ENCODE assay signal across 20 mouse cellular contexts in the genomic region with DNA sequence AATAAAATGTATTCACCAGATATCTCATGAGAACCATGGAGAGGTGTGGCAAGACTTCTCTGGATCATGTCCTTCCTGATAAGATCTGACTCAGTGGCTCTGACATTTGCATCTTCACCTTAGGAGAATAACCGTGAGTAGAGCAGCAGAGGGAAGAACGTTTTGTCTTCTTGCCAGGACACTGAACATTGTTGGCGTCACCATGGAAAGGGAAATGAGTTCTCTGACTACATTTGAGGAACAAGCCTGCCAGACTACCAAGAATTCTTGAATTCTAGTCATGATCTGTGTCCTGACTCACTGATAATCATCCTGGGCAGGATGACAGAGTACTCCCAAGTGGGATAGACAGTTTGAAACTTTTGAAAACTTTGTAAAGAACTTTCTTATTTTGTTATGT. TPM values are rescaled to one million over a fixed set of nuclear protein-coding genes. Genes with fewer than 3 reads are reported as not detected.
DNase-seq lines count a peak whose midpoint lies in the region; ATAC-seq and TF ChIP-seq lines count a peak whose summit lies in the region.
"Had no signal": no experiment of that assay in that cellular context is flagged by ENCODE, and none has a peak within 500 bp of the region (broad histone marks: within the 10 kb centered on the region; RNA-seq: fewer than 3 reads in every experiment).

No protein-coding gene starts in this region.

- H3K4me3 ChIP-seq in heart, embryonic 12.5 days = no peak overlapping the region
- H3K4me3 ChIP-seq in lung, postnatal 0 days (ENCODE audit: low read depth, low read length) = no peak overlapping the region
- H3K4me3 ChIP-seq: embryonic facial prominence, embryonic 13.5 days; midbrain, embryonic 15.5 days; myocyte had no signal

- no peaks in the 10 kb centered on the region for H3K4me1 ChIP-seq in heart, embryonic 12.5 days (replicated peaks)
- H3K4me1 ChIP-seq in lung, postnatal 0 days (ENCODE audit: insufficient read depth, low read depth, low read length) = no peaks in the 10 kb centered on the region
- H3K4me1 ChIP-seq: midbrain, embryonic 15.5 days had no signal

- DNase-seq in heart, adult 11 months = peak; percentile 89
- DNase-seq in lung, postnatal 0 days (ENCODE audit: low spot score) = peak; percentile 19
- DNase-seq in lung, adult 18-20 months = no peak
- peak; percentile 36 for DNase-seq in skeletal muscle tissue, adult 2 months (ENCODE audit: low read depth, low spot score)
- DNase-seq in cerebellum, adult 18-20 months = no peak
- DNase-seq: adrenal gland, adult 8-10 months; cerebellum, postnatal 10 days; gastrocnemius, postnatal 14 days; kidney, adult 11 months; lung, embryonic 14.5 days; spleen, adult 18-20 months; thymus, postnatal 36 days had no signal

- H3K27ac ChIP-seq in heart, embryonic 12.5 days (ENCODE audit: poor library complexity, severe bottlenecking) = no peak overlapping the region
- H3K27ac ChIP-seq in lung, postnatal 0 days (ENCODE audit: low read length) = no peak overlapping the region
- H3K27ac ChIP-seq: embryonic facial prominence, embryonic 13.5 days; kidney, postnatal 0 days; midbrain, embryonic 15.5 days had no signal

- no peaks in the 10 kb centered on the region for H3K9me3 ChIP-seq in heart, embryonic 12.5 days (replicated peaks)
- H3K9me3 ChIP-seq in lung, postnatal 0 days (ENCODE audit: low read length) = no peaks in the 10 kb centered on the region
- H3K9me3 ChIP-seq: embryonic facial prominence, embryonic 13.5 days; midbrain, embryonic 15.5 days had no signal

- H3K27me3 ChIP-seq in heart, embryonic 12.5 days (replicated peaks) = no peaks in the 10 kb centered on the region
- H3K27me3 ChIP-seq in lung, postnatal 0 days (replicated peaks; ENCODE audit: insufficient read depth, low read length) = no peaks in the 10 kb centered on the region
- H3K27me3 ChIP-seq: CH12.LX; embryonic facial prominence, embryonic 13.5 days; midbrain, embryonic 15.5 days had no signal

- no peak overlapping the region for H3K9ac ChIP-seq in heart, embryonic 12.5 days
- no peak overlapping the region for H3K9ac ChIP-seq in lung, postnatal 0 days (replicated peaks; ENCODE audit: low read depth)
- H3K9ac ChIP-seq: embryonic facial prominence, embryonic 13.5 days; lung, embryonic 14.5 days; midbrain, embryonic 15.5 days had no signal

- ATAC-seq in heart, embryonic 12.5 days (ENCODE audit: insufficient number of reproducible peaks, low FRiP score) = no peak
- no peak for ATAC-seq in lung, postnatal 0 days
- ATAC-seq in common myeloid progenitor, adult 5-6 weeks (replicated peaks; ENCODE audit: low read depth, poor library complexity, severe bottlenecking) = peak; percentile 27; the same call in 1 of the 2 replicates
- ATAC-seq in cerebellum, adult (ENCODE audit: insufficient number of reproducible peaks, low FRiP score, low TSS enrichment) = no peak
- ATAC-seq: midbrain, embryonic 15.5 days had no signal

- no peaks in the 10 kb centered on the region for H3K36me3 ChIP-seq in heart, embryonic 12.5 days
- H3K36me3 ChIP-seq in lung, postnatal 0 days (ENCODE audit: insufficient read depth, low read length) = no peaks in the 10 kb centered on the region
- H3K36me3 ChIP-seq: embryonic facial prominence, embryonic 13.5 days; midbrain, embryonic 15.5 days had no signal

- no peak for TF ChIP-seq CTCF in lung, postnatal 0 days (IDR thresholded peaks at IDR 0.05)

- TF ChIP-seq EP300 in lung, postnatal 0 days (IDR thresholded peaks at IDR 0.05) = 0 out of 2 replicates have a peak, but pooled peaks have one; percentile 26

- 67% methylated on average over 3 of the region's 3 CpGs for WGBS in heart, embryonic 12.5 days
- 65% methylated on average over 3 of the region's 3 CpGs for whole genome bisulfite sequencing in lung, postnatal 0 days

- H3K4me2 ChIP-seq in heart, embryonic 12.5 days = no peak overlapping the region
- H3K4me2 ChIP-seq in lung, postnatal 0 days (replicated peaks; ENCODE audit: low read depth, low read length) = no peak overlapping the region
- H3K4me2 ChIP-seq: embryonic facial prominence, embryonic 13.5 days; lung, embryonic 14.5 days; midbrain, embryonic 15.5 days had no signal

RNA-seq across cellular contexts. Expression of a gene that starts 54.0 kb away (rescaled TPM):
- polyA plus RNA-seq in heart, embryonic 12.5 days (2016; fragmentation: Nextera tagmentation; extraction: Ambion mirVana) = 0.35 and 0.52 TPM in 2 replicates
- polyA plus RNA-seq in lung, postnatal 0 days (2015; fragmentation: Nextera tagmentation; extraction: Ambion mirVana) = 6.8 and 8.6 TPM in 2 replicates
- 1.6 TPM in 1 of 2 replicates, not detected in the other for total RNA-seq in common myeloid progenitor, adult 5-6 weeks (2017)
- total RNA-seq: gastrocnemius, postnatal 14 days had no signal
- polyA plus RNA-seq: myocyte had no signal

Comparison
In these comparisons a context has a peak if more than half of its experiments do, and no peak if none do; other contexts are left out.
1. DNase-seq: peak in heart, adult 11 months (single experiment), lung, postnatal 0 days (single experiment) and skeletal muscle tissue, adult 2 months (single experiment); none in lung, adult 18-20 months (0 of 2) and cerebellum, adult 18-20 months (0 of 2).